Mouse (Mus musculus) kidney, postnatal 0 days (tissue): ENCODE measurements around the gene Ergic1. TPM values are rescaled to one million over a fixed set of nuclear protein-coding genes. Genes with fewer than 3 reads are reported as not detected.

Experiments
- ATAC-seq: fragments of 200-750 bp; cut with Nextera tagmentation; replicated peaks from 2 replicates; pipeline ENCODE4 v1.8.0; 2017; ENCODE audit warnings: low read depth, moderate number of reproducible peaks, moderate TSS enrichment, moderate library complexity; ENCODE audit not compliant: low FRiP score
- DNase-seq: peaks from one replicate; pipeline ENCODE4 v3.0.0-alpha.2; 2016; ENCODE audit warnings: low spot score
- H3K27ac ChIP-seq: fragments of 300-500 bp; sonication (generic); 2 replicates; pipeline ENCODE4 v1.5.1; 2014; ENCODE audit warnings: mild to moderate bottlenecking
- H3K27me3 ChIP-seq: fragments of 300-500 bp; sonication (generic); 2 replicates; pipeline ENCODE4 v1.6.1; 2014; ENCODE audit warnings: low read length, mixed read lengths; ENCODE audit not compliant: insufficient read depth
- H3K36me3 ChIP-seq: fragments of 300-500 bp; sonication (generic); 2 replicates; pipeline ENCODE4 v1.6.1; 2014; ENCODE audit warnings: low read length, mixed read lengths; ENCODE audit not compliant: insufficient read depth
- H3K4me1 ChIP-seq: fragments of 300-500 bp; sonication (generic); replicated peaks from 2 replicates; pipeline ENCODE4 v1.6.1; 2014; ENCODE audit warnings: antibody characterized with exemption, low read length, mixed read lengths; ENCODE audit not compliant: insufficient read depth
- H3K4me2 ChIP-seq: fragments of 300-500 bp; sonication (generic); 2 replicates; pipeline ENCODE4 v1.6.1; 2014; ENCODE audit warnings: mild to moderate bottlenecking, low read length, moderate library complexity, mixed read lengths
- H3K4me3 ChIP-seq: fragments of 300-500 bp; sonication (generic); replicated peaks from 2 replicates; pipeline ENCODE4 v1.5.1; 2014; ENCODE audit warnings: low read depth, low read length
- H3K9ac ChIP-seq: fragments of 300-500 bp; sonication (generic); 2 replicates; pipeline ENCODE4 v1.6.1; 2014; ENCODE audit warnings: low read depth, low read length
- H3K9me3 ChIP-seq: fragments of 300-500 bp; sonication (generic); replicated peaks from 2 replicates; pipeline ENCODE4 v1.6.1; 2016; ENCODE audit warnings: low read length, inconsistent platforms, mixed read lengths
- CTCF ChIP-seq: IDR thresholded peaks from 2 replicates; pipeline ENCODE4 v1.5.1; 2016; ENCODE audit warnings: antibody characterized with exemption, low read depth, mild to moderate bottlenecking, moderate library complexity
- WGBS: fragments of 180-500 bp; shearing (Covaris S2); extraction: QIAGEN DNeasy Blood & Tissue Kit; methylation state at CpG from one replicate; pipeline ENCODE4 v1.1.7; 2014; 5-methylcytosine and 5-hydroxymethylcytosine counted together
- polyA plus RNA-seq: library from polyadenylated mRNA; unstranded; fragments of >200 nt; fragmentation: Nextera tagmentation; extraction: Ambion mirVana; gene quantifications from 2 replicates; pipeline ENCODE4 v1.2.1, GENCODE M21; 2015

The Ergic1 gene
- polyA plus RNA-seq, 1 experiment from 2014 or later = 107 TPM

DNA sequence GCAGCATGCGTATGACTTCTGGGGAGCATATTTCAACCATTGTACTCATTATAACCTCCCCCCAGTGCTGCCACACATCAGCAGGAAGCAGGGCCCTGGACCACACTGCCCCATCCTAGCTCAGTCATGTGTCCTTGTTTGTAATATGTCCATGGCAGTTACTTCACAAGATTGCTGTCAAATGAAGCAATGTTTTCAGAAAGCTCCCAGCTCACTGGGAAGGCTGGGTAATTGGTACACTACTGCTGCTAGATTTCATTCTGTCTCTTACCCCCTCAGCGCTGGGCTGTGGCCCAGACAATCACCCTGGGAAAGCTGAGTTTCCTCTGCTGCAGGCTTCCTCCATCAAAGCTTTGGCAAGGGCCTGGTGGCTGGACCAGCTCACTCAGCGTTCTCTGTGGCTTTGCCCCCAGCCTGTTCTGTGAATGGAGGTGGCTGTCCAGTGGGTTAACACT is 79.0 kb downstream of the Ergic1 start:
- Histone ChIP-seq H3K9ac (no peak overlapping the region), H3K36me3 (peaks cover 58% of the 10 kb centered on the region), H3K9me3 (no peaks in the 10 kb centered on the region), H3K4me1 (0 out of 2 replicates have a peak, but pooled peaks cover 2% of the 10 kb centered on the region), H3K27ac (no peak overlapping the region), H3K27me3 (no peaks in the 10 kb centered on the region), H3K4me2 (no peak overlapping the region), H3K4me3 (no peak overlapping the region)
- WGBS = 95% methylated on average over 3 of the region's 3 CpGs
- DNase-seq (no peak), ATAC-seq (no peak)
- no peak for TF ChIP-seq CTCF

DNA sequence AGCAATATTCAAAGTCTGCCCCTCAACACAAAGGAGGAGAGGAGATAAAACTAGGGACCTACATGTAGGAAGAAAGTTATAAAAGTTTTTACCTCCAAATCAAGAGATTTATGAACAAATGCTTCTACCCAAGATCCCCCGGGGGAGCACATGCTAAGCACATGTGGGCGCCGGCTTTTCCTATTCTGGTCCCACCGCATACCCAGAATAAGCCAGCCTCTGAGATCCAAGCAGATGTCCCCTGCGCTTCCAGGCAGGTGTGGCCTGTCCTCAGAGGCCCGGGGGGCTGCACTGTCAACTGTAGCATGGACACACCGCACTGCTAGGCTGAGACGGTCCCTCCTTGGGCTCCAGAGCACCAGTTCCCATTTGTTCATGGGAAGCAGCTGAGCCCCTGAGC is 82.2 kb downstream of the Ergic1 start:
- ATAC-seq = no peak
- H3K4me2 ChIP-seq = no peak overlapping the region

DNA sequence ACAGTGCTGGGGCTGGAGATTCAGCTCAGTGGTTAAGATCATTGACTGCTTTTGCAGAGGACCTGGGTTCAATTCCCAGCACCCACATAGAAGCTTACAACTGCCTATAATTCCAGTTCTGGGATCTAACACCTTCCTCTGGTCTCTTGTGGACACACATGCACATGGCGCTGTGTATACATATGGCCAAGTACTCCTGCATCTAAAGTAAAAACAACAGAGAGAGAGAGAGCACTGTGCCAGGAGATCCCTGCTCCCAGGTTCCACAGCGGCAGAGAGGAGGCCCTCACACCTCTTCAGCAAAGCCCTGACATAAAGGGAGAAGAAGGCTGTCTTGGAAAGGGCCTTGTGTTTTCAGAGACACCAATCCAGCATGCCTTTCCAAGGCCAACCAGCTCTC is 82.7 kb downstream of the Ergic1 start:
- Histone ChIP-seq H3K27ac (no peak overlapping the region), H3K4me3 (no peak overlapping the region), H3K9ac (no peak overlapping the region), H3K27me3 (no peaks in the 10 kb centered on the region), H3K9me3 (no peaks in the 10 kb centered on the region), H3K4me1 (no peaks in the 10 kb centered on the region), H3K36me3 (peaks cover 70% of the 10 kb centered on the region), H3K4me2 (no peak overlapping the region)
- ATAC-seq (no peak), DNase-seq (no peak)
- no peak for TF ChIP-seq CTCF
- WGBS = 98% methylated on average over 2 of the region's 2 CpGs

More for the DNA sequence above, 82.2 kb downstream of the Ergic1 start:
- Histone ChIP-seq H3K9ac (no peak overlapping the region), H3K4me3 (no peak overlapping the region), H3K4me1 (0 out of 2 replicates have a peak, but pooled peaks cover under 1% of the 10 kb centered on the region), H3K9me3 (no peaks in the 10 kb centered on the region), H3K27me3 (no peaks in the 10 kb centered on the region), H3K27ac (no peak overlapping the region), H3K36me3 (peaks cover 66% of the 10 kb centered on the region)
- TF ChIP-seq CTCF = no peak
- no peak for DNase-seq
- WGBS = 96% methylated on average over 8 of the region's 8 CpGs

DNA sequence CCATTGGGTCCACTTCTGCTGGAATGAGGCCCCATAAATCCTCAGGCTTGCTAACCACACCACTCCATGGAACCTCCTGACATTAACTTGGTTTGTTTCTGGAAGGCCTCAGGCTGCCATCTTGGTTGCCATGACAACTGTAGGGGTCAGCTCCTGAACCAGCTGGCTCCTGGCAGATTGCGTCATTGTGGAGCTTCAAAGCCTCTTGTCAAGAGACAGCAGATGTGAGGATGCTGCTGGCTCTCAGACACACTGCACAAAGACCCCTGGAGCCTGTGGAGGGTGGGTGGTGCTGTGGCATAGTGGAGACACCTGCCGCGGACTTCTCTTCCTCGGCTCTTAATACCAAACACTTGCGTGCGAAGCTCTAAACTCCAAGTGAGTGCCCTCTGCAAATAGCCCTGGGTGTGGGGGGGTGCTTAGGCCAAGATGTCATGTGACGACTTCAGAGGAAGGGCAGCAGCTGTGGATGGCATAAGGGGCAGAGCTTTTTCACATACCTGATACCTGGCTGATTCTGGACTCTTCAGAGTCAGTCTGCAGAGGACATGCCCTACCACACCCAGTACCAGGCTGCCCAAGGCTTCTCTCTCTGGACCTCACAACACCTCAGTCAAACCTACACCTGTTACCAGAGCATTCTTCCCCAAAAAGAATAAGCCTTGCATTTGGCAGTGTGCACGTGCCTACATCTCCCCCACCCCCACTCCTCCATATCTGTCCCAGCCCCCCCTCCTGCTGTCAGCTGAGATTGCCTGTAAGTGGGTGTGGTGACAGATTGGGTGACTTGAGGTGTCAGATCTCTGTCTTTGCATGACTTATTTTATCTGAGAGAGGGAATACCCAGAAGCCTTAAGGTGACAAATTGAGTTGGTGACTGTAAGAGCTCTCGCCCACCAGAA is 83.5 kb downstream of the Ergic1 start:
- no peak overlapping the region for H3K27ac ChIP-seq
- 86% methylated on average over 9 of the region's 9 CpGs for WGBS
- no peaks in the 10 kb centered on the region for H3K9me3 ChIP-seq
- no peaks in the 10 kb centered on the region for H3K4me1 ChIP-seq
- DNase-seq (no peak), ATAC-seq (no peak)
- no peak overlapping the region for H3K4me2 ChIP-seq
- H3K4me3 ChIP-seq = no peak overlapping the region
- no peak overlapping the region for H3K9ac ChIP-seq
- H3K36me3 ChIP-seq = peaks cover 69% of the 10 kb centered on the region
- TF ChIP-seq CTCF = no peak
- no peaks in the 10 kb centered on the region for H3K27me3 ChIP-seq

DNA sequence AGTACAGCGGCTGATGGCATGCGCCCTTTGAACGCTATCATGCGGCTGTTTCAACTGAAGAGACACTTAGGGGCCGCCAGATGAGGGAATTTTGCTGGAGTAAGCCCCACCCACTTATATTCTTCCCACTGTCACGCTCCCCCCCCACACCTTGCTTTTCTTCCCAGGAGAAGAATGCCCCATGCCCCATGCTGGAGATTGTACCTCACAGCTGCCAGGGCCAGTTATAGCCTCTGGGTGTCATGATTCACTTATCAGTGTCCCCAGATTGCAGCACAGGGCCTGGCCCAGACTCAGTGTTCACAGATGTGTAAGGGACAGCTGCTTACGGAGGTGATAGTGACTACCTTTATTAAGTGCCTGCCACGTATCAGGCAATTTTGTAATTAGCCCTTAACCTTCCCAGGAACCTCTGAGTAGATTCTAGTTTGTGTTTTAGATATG is 84.1 kb downstream of the Ergic1 start:
- WGBS = 86% methylated on average over 8 of the region's 8 CpGs

DNA sequence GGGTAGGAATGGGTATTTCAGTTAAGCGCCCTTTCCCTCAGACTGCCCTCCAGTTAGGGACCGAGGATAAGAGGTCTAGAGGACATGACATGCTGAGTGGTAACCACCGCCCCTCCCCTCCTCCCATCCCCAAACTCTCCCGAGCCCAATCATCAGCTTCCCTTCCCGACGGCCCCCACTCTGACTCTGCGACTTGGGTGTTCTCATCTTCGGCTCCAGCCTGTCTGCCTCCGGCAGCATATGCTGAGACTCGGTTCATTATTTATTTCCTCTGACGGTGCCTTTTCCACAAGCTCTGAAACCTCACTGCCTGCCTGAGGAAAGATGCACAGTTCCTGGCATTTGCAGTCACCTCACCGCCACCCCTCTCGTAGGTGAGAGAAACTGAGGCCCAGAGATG is 86.0 kb downstream of the Ergic1 start:
- H3K36me3 ChIP-seq = peaks cover 52% of the 10 kb centered on the region
- no peaks in the 10 kb centered on the region for H3K27me3 ChIP-seq
- H3K4me1 ChIP-seq = no peaks in the 10 kb centered on the region
- 29% methylated on average over 13 of the region's 13 CpGs for WGBS
- TF ChIP-seq CTCF = no peak
- no peak overlapping the region for H3K4me2 ChIP-seq
- H3K4me3 ChIP-seq = no peak overlapping the region
- DNase-seq (peak; percentile 61), ATAC-seq (no peak)
- no peaks in the 10 kb centered on the region for H3K9me3 ChIP-seq
- peak overlapping the region; percentile 36; the same call in 1 of the 2 replicates for H3K27ac ChIP-seq
- no peak overlapping the region for H3K9ac ChIP-seq

More for the DNA sequence above, 84.1 kb downstream of the Ergic1 start:
- Histone ChIP-seq H3K4me2 (no peak overlapping the region), H3K9ac (no peak overlapping the region), H3K36me3 (peaks cover 64% of the 10 kb centered on the region), H3K27me3 (no peaks in the 10 kb centered on the region), H3K4me1 (no peaks in the 10 kb centered on the region), H3K9me3 (no peaks in the 10 kb centered on the region), H3K27ac (no peak overlapping the region), H3K4me3 (no peak overlapping the region)
- DNase-seq = no peak
- ATAC-seq = no peak
- no peak for TF ChIP-seq CTCF
